Mouse (Mus musculus) layer of hippocampus, adult 11-12 months (tissue): ENCODE measurements around the gene Fbxw4.

ENCODE experiments used
- DNase-seq: peaks from one replicate; pipeline ENCODE4 v3.0.0; 2022; ENCODE audit warnings: low spot score

The Fbxw4 gene

GRCm38 (mm10) chr19:45659738-45660502, at the start of gene Fbxw4:
Fbxw4 (minus strand) TSS chr19:45660312.
- DNase-seq: peak; percentile 41

DNA sequence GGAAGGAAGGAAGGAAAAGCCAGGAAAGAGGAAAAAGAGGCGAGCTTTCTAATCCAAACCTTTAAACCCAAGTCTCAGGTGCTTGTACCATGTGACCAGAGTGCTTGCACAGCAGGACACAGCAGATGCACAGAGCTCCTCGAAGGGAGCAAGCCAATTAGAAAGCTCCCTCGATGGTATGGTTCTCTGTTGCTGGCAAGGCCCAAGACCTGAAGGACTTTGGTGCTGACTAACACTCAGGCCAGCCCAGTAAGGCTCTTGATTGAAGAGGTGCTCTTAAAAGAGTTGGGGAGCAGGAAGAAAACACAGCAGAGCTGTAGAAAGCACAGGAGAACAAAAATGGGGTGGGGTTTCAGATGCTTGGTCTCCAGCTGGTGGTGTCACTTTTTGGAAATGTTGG, 48.6 kb upstream of the Fbxw4 start:
- no peak for DNase-seq

DNA sequence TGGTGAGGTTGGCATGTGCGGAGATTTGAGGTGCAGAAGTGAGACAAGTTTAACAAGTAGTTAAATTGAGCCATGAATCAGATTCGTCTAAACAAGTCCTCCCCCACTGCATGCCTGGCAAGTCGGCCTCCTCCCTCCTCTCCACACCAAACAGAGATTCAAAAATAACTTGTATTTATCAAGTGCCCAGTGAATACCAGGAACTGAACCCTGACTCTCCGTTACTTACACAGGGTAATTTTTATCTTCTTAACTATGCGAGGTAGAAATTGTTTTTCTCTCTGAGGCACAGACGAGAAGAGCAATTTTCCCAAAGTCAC, 36.1 kb upstream of the Fbxw4 start:
- DNase-seq: no peak

DNA sequence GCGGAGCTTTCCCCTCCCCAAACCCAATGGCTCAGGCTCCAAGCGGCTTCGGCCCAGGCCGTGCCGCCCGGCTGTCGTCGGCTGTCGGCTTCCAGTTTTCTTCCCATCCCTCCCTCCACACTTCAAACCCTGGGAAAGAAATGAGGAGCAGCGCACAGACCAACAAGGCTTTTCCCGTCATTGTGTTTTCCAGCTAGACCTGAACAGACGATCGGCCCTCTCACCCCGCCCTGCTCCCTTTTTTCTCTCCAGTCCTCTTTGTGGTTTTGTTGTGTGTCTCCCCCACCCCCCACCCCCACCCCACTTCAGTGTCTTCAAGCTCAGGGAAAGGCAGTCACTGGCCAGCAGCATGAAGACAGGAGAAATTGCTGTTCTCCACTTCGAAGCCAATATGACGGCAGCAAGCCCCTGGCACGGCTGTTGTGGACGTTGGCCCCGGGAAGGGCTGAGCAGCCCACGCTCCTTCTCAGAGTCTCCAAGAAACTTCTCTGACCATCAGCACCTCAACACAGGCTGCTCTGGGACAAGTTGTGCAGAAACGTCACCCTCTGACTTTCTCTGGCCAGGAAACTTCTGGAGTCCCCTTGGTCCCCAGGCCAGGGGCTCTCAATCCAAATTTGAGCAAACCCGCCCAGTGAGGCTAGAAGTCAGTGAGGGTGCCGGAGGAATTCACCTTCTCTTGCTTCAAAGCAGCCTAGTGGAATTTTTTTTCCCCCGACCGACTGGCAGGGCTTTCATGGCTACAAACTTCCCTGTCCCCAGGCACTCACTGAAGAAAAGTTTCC, 35.6 kb upstream of the Fbxw4 start:
- no peak for DNase-seq

GRCm38 (mm10) chr19:45694056-45694455, 33.9 kb upstream of the Fbxw4 start:
- no peak for DNase-seq

DNA sequence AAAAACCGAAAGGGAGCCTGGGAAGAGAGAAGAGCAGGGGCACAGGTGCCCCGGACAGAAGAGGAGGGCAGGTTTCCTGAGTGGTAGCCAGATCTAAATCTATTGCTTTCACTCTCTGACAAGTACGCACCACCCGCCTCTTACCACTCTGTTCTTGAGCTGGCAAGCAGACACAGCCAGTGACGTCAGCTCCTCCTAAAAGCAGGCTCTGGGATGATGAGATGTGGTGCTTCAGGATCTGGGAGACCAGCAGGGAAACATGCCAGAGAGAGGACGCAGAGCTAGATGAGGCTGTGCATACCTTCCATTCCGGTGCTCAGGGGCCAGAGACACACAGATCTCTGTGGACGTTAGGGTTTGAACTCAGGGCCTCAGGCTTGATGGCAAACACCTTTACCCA, 32.1 kb upstream of the Fbxw4 start:
- DNase-seq: peak; percentile 10

GRCm38 (mm10) chr19:45691001-45691535, 31.0 kb upstream of the Fbxw4 start:
- no peak for DNase-seq

GRCm38 (mm10) chr19:45687001-45687400, 26.9 kb upstream of the Fbxw4 start:
- no peak for DNase-seq

GRCm38 (mm10) chr19:45683676-45684075, 23.6 kb upstream of the Fbxw4 start:
- no peak for DNase-seq

DNA sequence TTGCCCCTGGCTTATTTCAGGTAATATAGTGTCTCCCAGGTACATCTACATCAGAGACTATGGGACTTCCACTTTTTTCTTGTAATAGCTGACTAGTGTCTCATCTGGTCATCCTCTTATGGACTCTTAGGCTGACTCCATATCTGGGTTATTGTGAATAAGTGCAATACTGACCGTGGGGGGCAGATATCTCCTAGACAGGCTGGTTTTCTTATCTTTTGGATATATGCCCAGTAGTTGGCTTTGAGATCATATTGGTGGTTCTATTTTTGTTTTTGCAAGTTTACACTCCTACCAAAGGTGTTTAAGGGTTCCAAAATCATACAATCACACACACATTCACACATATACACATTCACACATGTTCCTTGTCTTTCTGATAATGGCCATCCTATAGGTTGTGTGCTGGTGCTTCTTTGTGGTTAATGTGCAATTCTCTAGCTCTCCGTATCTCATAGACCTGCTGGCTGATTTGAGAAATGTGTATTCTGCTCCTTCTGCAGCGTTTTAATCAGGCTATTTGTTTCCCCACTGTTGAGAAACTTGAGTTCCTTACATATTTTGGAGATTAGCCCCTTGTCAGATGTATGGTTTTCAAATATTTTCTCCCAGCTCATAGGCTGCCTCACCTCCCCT, 20.5 kb upstream of the Fbxw4 start:
- DNase-seq: no peak

DNA sequence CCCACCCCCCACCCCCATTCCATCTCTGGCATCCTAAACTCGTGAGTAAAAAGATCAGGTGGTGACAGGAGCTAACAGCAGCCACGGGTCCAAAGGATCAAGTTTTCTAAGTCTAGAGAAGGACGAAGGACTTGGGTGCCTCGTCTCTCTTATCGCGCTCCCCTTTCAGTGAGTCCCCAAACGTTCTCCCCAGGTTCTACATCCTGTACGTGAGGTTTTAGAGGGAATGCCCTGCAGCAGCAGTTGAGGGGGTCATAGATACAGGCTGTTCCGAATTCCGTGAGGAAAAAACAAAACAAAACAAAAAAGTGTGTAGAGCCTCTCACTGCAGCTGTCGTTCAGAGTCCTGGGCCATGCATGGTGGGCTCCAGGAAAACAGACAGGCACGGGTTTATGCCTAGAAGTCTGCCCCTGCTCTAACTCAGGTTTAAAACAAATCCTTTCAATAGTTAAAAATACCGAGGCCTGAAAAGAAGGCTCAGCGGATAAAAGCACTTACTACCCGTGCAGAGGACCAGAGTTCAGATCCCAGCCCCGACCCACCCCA, 16.7 kb upstream of the Fbxw4 start:
- DNase-seq: no peak

DNA sequence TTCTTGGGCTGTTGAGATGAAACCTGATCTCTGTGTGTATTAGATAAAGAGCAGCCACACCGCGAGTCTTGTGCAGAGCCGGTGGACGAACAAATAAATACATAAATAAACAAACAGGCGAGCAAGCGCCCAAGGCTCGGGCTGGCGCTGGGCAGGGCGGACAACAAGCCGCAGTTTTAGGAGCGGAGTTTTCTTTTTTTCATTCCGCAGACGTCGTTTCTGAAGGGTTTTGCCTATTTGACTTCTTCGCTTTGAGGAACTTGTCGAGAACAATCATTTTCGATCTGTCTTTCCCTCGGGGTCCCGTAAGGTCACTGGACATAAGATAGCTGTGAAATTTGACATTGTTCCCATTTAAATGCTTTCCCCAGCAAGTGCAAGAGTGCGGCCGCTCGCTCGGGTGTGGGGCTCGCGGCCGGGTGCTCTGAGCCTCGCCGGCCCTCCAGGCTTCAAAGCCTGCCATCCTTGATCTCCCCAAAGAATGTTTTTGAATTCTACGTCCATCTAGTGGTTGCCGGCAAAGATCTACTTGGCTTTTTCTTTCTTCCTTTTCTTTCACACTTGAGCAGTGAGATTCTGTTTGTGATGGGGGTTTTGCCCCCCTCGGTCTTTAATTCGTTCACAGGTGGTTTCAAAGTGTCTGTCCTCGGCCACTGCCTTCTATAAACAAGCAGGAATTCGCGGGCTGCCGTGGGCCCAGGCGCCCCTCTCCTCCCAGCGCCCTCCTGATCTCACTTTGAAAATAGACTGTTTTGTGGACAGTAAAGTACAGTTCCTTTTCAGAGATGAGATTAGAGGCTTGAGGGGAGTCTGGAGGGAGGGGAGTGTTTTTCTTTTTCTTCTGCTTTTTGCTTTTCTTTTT, 15.8 kb upstream of the Fbxw4 start:
- DNase-seq: no peak

DNA sequence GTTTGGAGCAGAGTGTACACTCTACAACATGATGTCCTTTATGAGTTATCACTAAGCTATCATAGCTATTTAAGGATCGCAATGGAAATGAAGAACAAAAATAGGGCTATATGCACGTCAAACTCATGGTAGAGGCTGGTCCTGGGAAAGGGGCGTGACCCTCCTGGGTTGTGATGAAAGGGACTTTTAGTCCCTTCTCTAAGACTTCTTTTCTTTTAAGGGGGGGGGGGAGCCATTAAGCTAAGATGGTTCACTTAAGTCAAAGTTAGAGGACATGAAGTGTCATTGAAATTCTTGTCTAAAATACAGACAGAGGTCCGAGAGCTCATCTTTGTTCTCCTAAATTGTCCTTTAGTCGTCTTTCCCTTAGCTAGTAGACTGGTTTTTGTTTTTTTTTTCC, 15.1 kb upstream of the Fbxw4 start:
- no peak for DNase-seq

GRCm38 (mm10) chr19:45672971-45673370, 12.9 kb upstream of the Fbxw4 start:
- no peak for DNase-seq

DNA sequence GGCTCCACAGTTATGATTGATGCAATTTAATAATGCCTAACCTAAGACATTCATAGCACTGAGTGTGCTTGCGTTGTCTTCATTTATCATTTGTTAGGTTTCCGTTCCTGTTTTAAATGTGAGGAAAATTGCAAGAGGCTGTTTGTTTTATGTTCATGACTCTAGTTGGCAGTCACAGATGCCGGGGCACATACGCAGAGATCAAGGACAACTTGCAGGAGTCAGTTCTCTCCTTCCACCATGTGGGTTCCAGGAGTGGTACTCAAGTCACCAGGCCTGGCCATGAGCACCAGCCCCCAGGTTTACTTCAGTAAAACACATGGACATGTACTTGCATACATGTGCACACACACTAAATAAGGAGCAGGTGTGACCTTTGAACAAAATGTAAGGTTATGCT, 8.9 kb upstream of the Fbxw4 start:
- DNase-seq: no peak

DNA sequence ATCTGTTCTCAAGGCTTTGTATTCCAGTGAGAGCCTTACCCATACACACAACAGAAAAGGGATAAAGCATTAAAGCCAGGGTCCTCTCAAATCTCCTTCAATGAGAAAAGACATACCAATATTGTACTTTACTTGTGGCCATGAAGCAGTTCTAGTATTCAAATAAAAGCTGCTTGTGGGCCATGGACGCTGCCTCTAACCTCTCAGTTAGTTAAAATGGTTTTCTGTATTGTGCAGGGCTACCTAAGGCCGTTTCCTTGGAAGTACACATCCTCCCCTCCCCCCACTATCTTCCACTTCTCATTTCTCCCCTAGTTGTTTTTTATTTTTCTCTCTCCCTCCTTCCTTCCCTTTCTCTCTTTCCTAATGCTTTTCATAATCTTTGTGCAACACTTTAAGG, 3.7 kb upstream of the Fbxw4 start:
- no peak for DNase-seq

- peak; percentile 66 for DNase-seq
Observed at GRCm38 (mm10) chr19:45660503-45660790, 335 bp upstream of the Fbxw4 start.

- peak; percentile 9 for DNase-seq
Observed at GRCm38 (mm10) chr19:45659301-45659737, 793 bp downstream of the Fbxw4 start.

GRCm38 (mm10) chr19:45658556-45659268, 1.4 kb downstream of the Fbxw4 start:
- no peak for DNase-seq

DNA sequence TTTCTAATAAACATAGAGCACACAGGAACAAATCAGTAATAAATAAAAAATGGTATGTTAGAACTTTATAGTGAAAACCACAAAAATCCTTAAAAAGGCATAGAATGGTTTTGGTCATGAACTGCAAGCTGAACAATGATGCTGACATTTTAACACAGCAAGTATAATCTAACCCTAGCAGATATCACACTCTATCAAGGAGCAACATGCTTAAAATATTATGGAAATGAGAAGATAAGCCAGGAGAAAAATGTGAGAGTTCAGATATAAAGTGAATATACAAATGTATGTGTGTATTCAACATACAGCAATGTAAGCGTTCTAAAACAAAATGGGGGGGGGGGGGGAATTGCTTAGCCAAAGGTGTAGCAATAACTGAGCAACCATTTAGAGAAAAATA, 2.3 kb downstream of the Fbxw4 start:
- no peak for DNase-seq
